In genomic region chr1:139495408-139495807, GRCm38 (mm10) we compare ENCODE assay signal across 40 mouse cellular contexts. TPM values are rescaled to one million over a fixed set of nuclear protein-coding genes. Genes with fewer than 3 reads are reported as not detected.
"Had no signal": no experiment of that assay in that cellular context is flagged by ENCODE, and none has a peak within 500 bp of the region (broad histone marks: within the 10 kb centered on the region; RNA-seq: fewer than 3 reads in every experiment).

No protein-coding gene starts in this region.

- H3K27ac ChIP-seq: heart, embryonic 10.5 days; hindbrain, embryonic 10.5 days; hindbrain, embryonic 12.5 days; hindbrain, embryonic 14.5 days; kidney, embryonic 15.5 days; kidney, postnatal 0 days; left cerebral cortex, adult 2 months; limb, embryonic 10.5 days; limb, embryonic 12.5 days; liver, embryonic 13.5 days; liver, embryonic 15.5 days had no signal

- H3K27me3 ChIP-seq: heart, embryonic 12.5 days; hindbrain, embryonic 12.5 days; kidney, embryonic 15.5 days; limb, embryonic 12.5 days; liver, embryonic 13.5 days; liver, embryonic 15.5 days had no signal

- H3K9ac ChIP-seq: heart, embryonic 12.5 days; hindbrain, embryonic 12.5 days; hindbrain, embryonic 14.5 days; kidney, embryonic 15.5 days; limb, embryonic 12.5 days; liver, embryonic 13.5 days; liver, embryonic 15.5 days had no signal

- H3K9me3 ChIP-seq: heart, embryonic 10.5 days; heart, embryonic 12.5 days; hindbrain, embryonic 10.5 days; hindbrain, embryonic 12.5 days; kidney, embryonic 15.5 days; limb, embryonic 10.5 days; limb, embryonic 12.5 days; liver, embryonic 13.5 days; liver, embryonic 15.5 days had no signal

- H3K4me1 ChIP-seq: heart, embryonic 10.5 days; heart, embryonic 12.5 days; hindbrain, embryonic 10.5 days; hindbrain, embryonic 12.5 days; kidney, embryonic 15.5 days; limb, embryonic 10.5 days; limb, embryonic 12.5 days; liver, embryonic 13.5 days; liver, embryonic 15.5 days had no signal

- H3K4me3 ChIP-seq: heart, embryonic 10.5 days; heart, embryonic 12.5 days; hindbrain, embryonic 10.5 days; hindbrain, embryonic 12.5 days; kidney, embryonic 15.5 days; left cerebral cortex, adult 2 months; limb, embryonic 10.5 days; limb, embryonic 12.5 days; liver, embryonic 13.5 days; liver, embryonic 15.5 days had no signal

- ATAC-seq: hindbrain, embryonic 16.5 days; inflammation-experienced regulatory T-cells, adult 6 months; intestine, embryonic 16.5 days had no signal

- DNase-seq: gastrocnemius, postnatal 25 days; heart, adult 18-20 months; heart, postnatal 10 days; heart, postnatal 4 days; kidney, adult 11 months; kidney, adult 2 months; kidney, postnatal 14 days; kidney, postnatal 36 days; layer of hippocampus, adult 9-11 months; layer of hippocampus, postnatal 36 days; liver; liver, embryonic 13.5 days had no signal

- H3K4me2 ChIP-seq: heart, embryonic 12.5 days; hindbrain, embryonic 12.5 days; hindbrain, embryonic 14.5 days; kidney, embryonic 15.5 days; limb, embryonic 12.5 days; liver, embryonic 11.5 days; liver, embryonic 13.5 days; liver, embryonic 15.5 days had no signal

RNA-seq across cellular contexts. Expression of gene F13b, which starts 6.1 kb away (rescaled TPM):
- total RNA-seq: gastrocnemius, adult 8-10 months; gastrocnemius, postnatal 25 days; granulocyte monocyte progenitor cell, adult 5-6 weeks; heart, adult 18-20 months; heart, adult 8-10 months; heart, postnatal 10 days; heart, postnatal 25 days; heart, postnatal 4 days; layer of hippocampus, adult 18-20 months; layer of hippocampus, adult 8-10 months; layer of hippocampus, postnatal 14 days; layer of hippocampus, postnatal 36 days; left cerebral cortex, adult 2 months; left cerebral cortex, postnatal 14 days; left cerebral cortex, postnatal 36 days had no signal
- polyA plus RNA-seq: heart, embryonic 10.5 days; heart, embryonic 14.5 days; heart, embryonic 16.5 days; hindbrain, embryonic 10.5 days; hindbrain, embryonic 12.5 days; hindbrain, embryonic 14.5 days; hindbrain, embryonic 16.5 days; inflammation-experienced regulatory T-cells, adult 6 months; large intestine, adult 2 months; limb, embryonic 10.5 days; limb, embryonic 12.5 days; limb, embryonic 14.5 days had no signal
